Mouse (Mus musculus): Measurements from ENCODE around the gene Gpr27.

The Gpr27 gene

DNA sequence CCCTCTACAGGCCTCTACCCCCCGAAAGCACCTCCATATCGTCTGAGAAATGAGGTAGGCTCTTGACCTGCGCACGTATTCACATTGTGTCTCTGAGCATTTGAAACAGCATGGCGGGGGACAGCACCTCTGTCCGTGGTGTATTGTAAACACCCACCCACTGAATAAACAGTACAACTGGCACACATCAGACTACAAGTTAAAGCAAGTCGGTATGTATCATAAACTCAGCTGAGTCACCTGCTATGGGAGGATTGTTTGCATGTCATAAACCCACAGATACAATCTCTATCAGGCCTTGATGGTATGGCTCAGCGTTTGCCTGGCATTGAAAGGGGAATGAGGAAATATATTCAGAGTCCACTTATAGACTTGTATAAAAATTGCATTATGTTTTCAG, 15.2 kb upstream of the Gpr27 start:
- DNase-seq (ENCODE audit: low read depth) = no peak

DNA sequence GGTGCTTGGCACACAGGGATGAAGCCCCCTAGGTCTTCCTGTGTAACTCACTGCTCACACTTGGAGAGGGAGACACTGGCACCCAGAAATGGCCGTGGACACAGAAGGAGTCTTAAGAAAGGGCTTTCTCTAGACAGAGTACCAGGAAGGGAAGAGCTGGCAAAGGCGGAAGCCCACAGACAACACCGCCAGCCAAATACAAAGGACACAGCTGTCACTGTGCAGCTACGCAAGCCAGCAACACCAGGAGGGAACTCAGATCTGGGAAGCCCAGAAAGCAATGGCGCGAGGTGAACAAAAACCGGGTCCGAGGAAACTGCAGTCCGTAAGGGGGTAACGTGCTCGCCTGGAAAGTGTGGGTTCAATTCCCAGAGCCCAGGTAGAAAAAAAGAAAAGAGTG, 14.4 kb upstream of the Gpr27 start:
- DNase-seq (ENCODE audit: low read depth) = no peak

DNA sequence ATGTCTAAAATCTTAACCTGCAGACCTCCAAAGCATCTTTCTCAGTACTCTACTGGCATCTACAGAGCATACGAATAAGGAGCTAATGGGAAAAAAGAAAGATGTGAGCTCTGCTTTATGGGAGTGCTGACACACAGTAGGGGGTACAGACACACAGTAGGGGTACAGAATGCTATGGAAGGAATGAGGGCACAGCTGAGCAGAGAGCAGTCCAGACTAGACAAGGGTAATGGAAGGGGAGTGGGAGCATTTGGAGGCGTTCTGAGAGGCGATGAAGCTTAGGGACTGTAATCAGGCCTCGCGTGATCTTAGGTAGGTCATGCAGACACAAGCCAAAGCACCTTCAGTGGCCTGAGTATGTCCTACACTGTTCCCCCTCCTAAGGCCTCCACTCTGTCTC, 8.5 kb upstream of the Gpr27 start:
- no peak for DNase-seq (ENCODE audit: low read depth)

DNA sequence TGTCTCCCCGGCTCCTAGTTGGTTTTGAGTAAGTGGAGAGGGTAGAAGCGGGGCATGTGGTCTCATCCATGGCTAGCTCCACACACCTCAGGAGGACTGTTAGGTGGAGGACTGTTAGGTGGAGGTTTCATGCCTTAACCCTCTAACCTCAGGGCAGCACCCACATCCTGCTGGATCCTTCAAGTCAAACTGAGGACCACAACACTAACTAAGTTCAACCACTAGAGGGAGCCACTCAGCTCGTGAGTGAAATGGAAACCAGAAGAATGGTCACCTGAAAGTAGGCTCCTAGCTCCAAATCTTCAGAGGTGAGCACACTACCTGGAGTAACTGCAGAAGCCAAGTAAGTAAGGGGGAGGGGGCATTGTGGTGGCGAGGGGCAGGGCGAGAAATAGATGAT, 7.6 kb upstream of the Gpr27 start:
- DNase-seq (ENCODE audit: low read depth) = peak; percentile 55

DNA sequence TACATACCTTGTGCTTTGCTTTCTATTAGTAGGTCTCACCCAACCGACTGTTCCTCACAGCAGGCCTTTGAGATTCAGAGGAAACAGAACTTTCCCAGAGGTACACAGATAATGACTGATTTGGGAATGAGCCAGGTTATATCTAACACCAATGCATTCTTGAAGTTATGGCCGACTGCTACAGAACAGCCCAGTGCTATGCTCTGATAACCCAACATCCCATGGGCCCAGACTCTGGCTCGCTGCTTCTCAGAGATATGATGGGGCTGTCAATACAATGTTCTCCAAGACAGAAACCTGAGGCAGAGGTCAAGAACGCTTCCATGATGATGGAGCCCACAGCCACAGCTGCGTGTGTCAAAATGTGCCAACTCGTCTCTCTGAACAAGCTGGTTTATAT, 4.0 kb upstream of the Gpr27 start:
- no peak for DNase-seq (ENCODE audit: low read depth)

DNA sequence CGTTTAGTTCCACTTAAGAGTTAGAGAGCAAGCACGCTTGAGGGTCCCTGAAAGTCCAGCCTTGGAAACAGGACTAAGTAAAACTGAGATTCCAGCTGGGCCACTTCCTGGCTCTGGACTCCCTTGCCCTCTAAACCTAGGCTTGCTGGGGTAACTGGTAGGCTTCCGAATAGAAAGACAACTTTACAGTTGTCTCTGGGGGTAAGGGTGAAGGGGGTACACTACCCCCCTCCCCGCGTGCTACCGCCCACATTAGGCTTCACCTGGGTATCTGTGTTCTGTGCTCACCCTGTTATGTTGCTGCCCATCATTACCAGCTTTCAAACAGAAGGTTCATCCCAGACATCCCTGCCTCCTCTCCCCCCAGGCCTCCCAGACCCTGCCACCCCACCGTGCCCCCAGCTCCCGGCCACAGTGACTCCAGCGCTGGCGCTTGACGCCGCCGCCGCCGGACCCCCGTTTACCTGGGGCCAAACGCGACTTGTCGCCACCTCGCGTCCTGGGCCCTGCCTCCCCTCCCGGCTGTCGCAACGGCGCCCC, 743 bp upstream of the Gpr27 start:
- DNase-seq (ENCODE audit: low read depth) = no peak

DNA sequence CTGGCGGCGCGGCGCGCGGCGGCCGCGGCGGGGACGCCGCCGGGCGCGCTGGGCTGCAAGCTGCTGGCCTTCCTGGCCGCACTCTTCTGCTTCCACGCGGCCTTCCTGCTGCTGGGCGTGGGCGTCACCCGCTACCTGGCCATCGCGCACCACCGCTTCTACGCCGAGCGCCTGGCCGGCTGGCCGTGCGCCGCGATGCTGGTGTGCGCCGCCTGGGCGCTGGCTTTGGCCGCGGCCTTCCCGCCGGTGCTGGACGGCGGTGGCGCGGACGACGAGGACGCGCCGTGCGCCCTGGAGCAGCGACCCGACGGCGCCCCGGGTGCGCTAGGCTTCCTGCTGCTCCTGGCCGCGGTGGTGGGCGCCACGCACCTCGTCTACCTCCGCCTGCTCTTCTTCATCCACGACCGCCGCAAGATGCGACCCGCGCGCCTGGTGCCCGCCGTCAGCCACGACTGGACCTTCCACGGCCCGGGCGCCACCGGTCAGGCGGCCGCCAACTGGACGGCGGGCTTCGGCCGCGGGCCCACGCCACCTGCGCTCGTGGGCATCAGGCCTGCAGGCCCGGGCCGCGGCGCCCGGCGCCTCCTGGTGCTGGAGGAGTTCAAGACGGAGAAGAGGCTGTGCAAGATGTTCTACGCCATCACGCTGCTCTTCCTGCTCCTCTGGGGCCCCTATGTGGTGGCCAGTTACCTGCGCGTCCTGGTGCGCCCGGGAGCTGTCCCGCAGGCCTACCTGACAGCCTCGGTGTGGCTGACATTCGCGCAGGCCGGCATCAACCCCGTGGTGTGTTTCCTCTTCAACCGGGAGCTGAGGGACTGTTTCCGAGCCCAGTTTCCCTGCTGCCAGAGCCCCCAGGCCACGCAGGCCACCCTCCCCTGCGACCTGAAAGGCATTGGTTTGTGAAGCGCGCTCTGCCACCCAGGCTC, 700 bp downstream of the Gpr27 start:
- DNase-seq (ENCODE audit: low read depth) = no peak

DNA sequence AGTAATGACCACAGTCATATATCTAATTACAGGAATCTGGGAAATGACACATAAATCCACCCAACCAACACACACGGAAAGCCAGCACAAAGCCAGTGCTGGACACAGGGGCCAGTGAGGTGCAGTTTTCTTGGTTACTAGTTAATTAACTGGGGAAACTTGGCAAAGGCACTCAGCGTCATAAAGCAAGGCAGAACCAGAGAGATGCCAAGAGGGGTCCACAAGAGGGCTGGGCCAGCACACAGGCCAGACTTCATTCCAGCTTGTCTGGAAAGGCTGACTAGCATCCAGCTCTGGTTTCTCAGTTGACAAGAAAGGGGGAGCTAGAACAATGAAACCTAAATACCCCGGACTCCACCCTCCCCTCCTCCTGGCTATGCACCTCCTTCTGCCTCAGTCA, 8.0 kb downstream of the Gpr27 start:
- DNase-seq (ENCODE audit: low read depth) = no peak

DNA sequence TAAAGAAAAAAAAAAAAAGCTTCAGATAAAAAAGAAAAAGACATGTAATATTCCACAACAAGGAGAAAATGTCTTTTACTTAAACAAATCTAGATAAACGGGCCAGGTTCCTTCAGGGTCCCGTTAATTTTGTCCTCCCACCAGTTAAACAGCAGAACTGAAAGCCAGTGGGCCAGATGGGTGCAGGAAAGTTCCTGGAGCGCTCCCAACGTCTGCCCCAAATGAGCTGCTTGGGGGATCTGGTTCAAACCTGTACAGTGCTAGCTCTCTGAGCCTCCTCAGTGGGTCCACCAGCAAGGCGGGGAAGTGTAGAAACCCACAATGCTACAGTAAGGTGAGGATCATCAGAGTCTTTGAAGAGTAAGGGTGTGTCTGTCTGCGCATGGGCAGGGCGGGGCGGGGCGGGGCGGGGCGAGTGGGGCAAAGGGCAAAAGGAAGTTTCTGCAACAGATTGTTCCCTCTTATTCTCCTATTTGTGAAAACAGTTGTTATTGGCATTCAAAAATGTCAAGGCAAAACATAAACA, 19.2 kb downstream of the Gpr27 start:
- DNase-seq (ENCODE audit: low read depth) = no peak

DNA sequence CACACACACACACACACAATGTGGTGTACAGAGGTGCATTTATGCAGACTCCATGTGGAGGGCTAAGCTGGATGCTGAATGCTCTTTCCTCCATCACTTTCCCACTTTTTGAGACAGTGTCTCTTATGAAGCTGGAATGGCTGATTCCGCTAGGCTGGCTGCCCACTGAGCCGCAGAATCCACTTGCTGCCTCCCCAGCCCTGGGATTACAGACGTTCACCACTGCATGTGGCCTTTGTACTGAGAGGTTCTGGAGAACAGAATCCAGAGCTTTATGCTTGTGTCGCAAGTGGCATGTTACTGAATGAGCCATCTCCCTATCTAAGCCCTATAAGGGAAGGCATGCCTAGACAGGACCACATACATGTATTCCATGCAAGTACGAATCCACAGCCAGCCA, 20.8 kb downstream of the Gpr27 start:
- DNase-seq (ENCODE audit: low read depth) = no peak

DNA sequence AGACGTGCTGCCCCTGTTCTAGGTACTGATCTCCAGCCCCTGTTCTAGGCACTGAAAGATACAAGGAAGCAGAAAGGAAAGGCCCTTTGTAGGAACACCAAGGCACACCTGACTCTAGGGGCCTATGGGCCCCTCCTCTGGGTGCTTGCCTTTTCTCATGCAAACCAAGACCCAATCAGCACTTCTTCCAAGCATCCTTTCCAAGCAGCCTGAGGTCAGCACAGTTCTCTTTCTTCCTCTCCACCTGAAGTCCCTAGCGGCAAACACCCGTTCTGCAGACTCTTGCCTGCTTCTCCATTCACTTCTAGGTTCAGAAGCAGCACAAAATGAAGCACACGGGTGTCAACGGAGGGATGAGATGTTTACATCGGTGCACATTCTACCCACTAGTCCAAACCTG, 22.7 kb downstream of the Gpr27 start:
- no peak for DNase-seq (ENCODE audit: low read depth)

DNA sequence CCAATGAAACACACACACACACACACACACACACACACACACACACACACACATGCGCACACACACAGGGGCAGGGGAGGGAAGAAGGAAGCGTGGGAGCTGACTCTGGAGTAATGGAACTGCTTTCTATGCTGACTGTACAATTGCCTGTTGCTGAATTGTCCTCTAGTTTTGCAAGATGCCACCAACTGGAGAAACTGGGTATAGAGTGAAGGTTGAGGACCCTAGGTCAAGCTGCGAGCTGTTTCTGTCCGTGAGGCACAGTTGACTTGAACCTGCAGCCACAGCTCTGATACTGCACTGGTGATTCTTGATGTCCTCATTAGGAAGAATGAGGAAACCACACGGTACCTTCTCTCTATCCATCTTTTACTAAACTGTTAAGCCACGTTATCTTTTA, 23.4 kb downstream of the Gpr27 start:
- no peak for DNase-seq (ENCODE audit: low read depth)

DNA sequence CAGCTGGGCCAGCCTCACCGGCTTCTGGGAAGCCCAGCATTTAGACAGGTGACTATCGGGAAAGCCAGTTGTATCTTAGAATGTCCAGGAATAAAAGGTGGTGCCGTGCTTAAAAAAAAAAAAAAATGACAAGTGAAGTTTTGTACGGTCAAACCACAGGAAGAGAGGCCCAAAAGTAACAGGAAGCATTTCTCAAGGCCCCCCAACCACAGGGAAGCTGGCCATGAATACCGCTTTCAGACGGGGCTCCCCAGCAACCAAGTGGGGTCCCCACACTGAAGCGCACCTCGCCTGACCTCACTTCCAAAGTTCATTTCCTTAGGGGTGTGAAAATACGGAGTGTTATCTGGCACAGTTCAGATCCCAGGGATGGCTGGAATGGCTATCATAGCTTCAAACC, 28.6 kb downstream of the Gpr27 start:
- DNase-seq (ENCODE audit: low read depth) = peak; percentile 8

DNA sequence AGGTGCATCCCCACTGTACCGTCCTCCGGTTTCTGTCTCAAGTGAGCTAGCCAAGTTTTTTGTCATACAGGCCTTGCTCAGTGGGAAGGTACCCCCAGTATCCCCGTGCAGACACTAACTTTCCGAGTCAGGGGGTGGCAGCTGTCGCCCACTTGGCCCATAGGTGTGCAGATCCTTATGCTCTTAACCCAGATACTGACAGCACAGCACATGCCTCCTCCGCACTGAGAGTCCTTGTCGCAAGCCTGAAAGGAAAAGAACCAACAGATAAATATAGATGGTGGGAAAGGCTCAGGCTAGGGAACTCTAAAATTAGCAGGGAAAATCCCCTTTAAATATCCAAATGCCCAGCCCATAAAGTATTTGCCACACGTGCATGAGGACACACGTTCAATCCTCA, 29.9 kb downstream of the Gpr27 start:
- no peak for DNase-seq (ENCODE audit: low read depth)

DNA sequence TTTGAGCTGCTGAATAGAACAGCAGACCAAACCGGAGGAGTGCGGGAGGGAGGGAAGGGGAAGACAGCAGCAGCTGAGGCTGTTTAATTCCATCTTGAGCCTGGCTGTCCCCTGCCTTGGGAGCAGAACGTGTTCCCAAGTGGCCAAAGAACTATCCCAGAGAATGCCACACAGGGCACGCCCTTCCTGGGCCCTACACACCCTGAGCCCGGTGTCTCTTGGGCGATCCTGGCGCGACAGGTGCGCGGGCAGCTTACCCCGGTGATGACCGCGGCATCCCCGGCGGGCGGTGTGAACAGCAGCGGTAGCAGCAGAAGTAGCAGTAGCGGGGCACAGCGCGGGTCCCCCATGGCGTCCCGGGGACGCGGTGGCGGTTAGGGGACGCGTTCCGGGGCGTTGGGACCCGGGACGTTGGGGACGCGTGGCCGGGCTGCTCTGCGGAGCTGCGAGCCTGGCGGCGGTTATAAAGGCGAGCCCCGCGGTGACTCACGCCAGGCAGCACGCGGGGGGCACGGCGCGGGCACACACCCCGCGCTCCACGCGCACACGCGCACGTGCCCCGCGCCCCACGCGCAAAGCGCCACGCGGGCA, 33.6 kb downstream of the Gpr27 start, which contains the start of gene Prok2:
Gene Prok2, minus strand, starts transcription at position 422 of the 591 bp plus-strand sequence.
- no peak for DNase-seq (ENCODE audit: low read depth)

DNA sequence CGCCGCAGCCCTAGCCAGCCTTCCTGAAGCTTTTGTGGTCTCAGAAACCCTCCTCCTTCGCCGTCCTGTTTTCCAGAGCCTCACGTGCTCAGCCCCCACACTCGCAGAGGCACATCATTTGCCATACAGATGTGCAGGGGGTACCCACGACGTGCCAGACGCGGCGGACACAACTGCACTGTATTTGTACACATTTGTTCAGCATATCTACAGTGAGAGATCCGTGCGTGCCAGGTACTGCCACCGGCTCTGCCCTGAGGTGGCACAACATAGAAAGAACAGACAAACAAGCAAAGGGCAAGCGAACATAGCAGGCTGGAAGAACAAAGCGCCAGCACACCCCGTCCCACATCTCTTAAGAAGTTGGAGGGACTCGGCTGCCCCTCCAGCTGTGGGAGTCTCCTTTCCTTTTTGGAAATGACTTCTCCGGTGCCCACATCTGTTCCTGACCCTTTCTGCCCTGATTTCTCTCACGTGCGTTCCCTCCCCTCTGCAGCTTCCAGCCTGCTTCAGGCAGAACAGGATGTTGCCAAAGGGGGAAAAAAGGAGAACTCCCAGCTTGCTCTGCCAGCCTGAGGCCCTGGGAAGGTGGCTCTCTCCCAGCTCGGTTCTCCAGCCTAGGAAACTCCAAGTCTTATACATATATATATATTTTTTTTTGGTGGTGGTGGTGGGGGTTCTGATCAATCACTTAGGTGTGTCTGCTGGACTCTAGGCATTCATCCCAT, 34.3 kb downstream of the Gpr27 start:
- DNase-seq (ENCODE audit: low read depth) = no peak

DNA sequence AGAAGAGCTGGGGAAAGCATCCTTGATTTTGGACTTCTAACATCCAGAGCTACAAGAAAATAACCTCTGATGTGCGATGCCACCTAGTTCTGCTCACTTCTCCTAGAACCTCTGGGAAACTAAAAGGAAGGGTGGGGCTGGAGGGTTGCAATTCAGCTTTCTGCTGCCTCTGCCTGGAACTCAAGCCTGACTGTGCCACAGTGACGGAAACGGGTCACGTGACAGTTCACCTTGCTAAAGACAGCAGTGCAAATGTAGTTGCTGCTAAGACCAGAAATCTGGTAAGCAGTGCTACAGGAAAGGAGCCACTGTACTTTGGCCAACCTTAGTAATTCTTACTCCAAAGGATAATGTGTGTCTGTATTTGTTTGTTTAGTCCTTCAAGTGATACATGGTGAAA, 37.4 kb downstream of the Gpr27 start:
- no peak for DNase-seq (ENCODE audit: low read depth)

DNA sequence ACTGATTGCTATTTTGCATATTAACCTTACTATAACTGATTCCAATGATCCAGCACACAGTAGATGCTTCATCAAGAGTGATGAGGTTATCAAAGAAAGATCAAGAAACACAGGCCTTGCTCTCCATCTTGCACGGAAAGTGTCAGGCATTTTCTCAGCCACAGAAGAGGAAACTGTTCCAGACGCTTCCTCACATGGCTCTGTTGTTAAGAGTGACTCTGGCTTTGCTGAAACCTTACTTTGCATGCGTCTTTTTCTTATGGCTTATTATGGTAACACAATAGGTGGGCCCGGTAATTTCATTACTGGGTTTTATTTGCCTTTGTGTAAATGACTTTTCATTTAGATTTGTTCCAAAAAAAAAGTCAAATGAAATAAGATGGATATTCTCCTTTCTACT, 39.4 kb downstream of the Gpr27 start:
- no peak for DNase-seq (ENCODE audit: low read depth)

DNA sequence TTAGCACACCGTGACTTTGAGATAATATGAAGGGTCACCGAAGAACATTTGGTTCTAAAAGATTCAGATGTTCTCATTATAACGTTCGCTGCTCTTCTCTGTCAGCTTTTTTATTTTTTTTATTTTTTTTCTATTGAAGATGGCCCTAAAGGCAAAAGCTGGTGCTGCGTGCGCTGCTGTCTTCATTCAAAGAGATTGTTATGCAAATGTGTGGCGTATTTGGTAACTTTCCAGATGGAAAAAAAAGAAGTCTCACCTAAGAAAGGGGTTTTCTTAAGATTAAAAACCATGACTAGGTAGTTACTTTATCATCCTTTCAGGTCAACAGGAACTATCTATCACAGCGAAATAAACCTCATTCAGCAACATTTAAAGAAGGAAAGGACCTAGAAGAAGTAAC, 40.2 kb downstream of the Gpr27 start:
- no peak for DNase-seq (ENCODE audit: low read depth)

DNA sequence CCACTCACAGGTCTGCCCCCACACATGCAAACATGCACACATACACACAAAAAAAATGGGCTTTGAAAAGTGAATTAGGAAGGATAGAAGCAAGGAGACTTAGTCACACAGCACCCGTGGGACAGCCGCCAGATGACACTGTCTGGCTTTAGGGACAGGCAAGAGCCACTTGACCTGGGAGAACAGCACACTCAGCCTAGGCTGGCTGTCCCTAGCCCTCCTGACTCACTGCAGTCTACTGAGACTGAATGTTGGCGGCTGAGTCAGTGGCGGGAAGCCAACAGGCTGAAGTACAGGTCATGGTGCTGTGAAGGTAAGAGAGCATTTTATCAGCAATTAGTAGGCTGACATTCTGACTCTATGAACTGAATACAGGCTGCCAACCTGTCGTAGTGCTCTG, 42.2 kb downstream of the Gpr27 start:
- DNase-seq (ENCODE audit: low read depth) = no peak

DNA sequence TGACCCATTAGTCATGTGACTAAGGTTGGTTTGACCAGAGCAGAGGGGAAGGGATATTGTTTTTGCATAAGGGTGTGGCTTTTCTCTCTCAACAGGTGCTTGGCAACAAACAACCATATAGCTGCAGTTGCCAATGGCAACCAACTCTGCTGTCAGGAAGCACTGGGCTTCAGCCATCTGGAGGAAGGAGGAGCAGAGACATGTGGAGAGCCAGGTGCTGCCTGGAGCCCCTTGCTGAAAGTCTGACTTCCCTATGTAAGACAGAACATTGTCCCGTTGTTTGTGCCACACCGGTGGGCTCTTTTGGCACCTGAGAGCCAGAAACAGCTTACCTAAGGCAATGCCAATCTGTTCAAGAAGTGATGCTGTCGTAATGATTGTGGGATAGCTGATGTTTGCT, 50.4 kb downstream of the Gpr27 start:
- no peak for DNase-seq (ENCODE audit: low read depth)
